Mouse (Mus musculus): Measurements from ENCODE around the gene Rtn4rl2. TPM values are rescaled to one million over a fixed set of nuclear protein-coding genes. Genes with fewer than 3 reads are reported as not detected.
A peak's percentile ranks its signal among the peaks of the same experiment; 100 is the strongest.

The Rtn4rl2 gene
- polyA plus RNA-seq, 1 experiment, result 18.3 TPM

- TF ChIP-seq POLR2A (IDR thresholded peaks at IDR 0.05; ENCODE audit: borderline replicate concordance, extremely low read depth, insufficient read depth, insufficient read length, poor library complexity, severe bottlenecking) (no peak), CTCF (IDR thresholded peaks at IDR 0.05; ENCODE audit: borderline replicate concordance, extremely low read depth, insufficient read depth, insufficient read length) (no peak)
- DNase-seq (ENCODE audit: low read depth), result peak; percentile 84
Measured at GRCm38 (mm10) chr2:84840016-84840747, 46.3 kb downstream of the Rtn4rl2 start.

DNA sequence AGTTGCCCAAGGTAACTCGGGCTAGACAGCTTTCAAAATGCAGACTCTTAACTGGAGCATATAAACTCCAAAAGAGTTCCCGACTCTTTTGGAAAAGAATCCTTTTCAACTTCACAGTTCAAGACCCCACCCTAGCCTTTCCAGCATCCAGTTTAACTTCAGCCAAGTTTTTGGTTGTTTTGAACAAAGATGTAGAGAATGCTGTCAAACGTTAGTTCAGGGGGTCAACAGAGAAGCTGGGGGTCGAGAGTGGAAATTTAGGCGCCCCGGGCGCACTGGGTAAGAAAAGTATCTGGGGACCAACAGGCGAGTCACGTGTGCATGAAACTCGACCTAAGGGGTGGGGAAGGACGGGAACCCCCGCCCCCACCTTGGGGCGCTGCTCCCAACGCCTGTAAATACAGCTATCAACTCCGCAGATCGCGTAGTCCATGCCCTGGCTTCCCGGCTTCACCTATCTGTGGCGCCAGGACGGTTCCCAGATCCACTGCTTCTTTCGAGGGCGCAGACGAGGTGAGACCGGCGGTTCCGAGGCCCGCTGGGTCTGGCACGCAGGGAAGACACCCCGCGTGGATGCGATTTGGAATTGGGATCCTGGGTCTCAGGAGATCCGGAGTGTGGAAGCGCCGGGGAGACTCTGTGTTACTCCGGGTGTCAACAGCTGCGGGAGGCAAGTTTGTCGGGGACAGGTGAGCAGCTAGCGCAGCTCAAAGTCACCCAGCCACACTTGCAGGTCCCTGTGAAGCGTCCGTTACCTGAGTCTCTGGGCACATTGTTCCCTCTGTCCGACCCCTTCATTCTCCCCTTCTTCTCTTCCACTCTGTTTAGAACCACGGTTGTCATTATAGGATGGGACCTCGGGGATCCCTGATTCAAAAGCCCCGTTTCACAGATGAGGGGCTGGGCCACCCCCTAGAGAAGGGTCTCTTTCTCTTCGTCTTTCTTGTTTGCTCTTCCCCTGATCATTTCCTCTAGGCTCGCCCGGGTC, 47.2 kb downstream of the Rtn4rl2 start:
- TF ChIP-seq POLR2A (IDR thresholded peaks at IDR 0.05; ENCODE audit: borderline replicate concordance, extremely low read depth, insufficient read depth, insufficient read length, poor library complexity, severe bottlenecking) (no peak), CTCF (IDR thresholded peaks at IDR 0.05; ENCODE audit: borderline replicate concordance, extremely low read depth, insufficient read depth, insufficient read length) (no peak)
- DNase-seq (ENCODE audit: low read depth), result peak; percentile 48

DNA sequence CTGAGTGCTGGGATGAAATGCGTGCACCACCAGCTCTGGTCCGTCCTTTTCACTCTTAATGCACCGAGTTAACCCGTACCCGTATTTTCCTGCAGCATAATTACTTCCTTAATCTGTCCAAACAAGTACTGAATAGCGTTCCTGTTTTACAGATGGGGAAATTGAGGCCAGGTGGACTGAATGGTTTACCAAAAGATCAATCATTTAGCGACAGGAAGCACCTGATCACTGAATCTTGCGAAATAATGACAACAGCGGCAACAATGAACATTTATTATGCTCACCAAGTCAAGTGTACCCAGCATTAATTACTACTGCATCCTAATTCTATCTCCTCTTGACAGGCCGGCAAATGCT, 47.9 kb downstream of the Rtn4rl2 start, which contains the start of gene Slc43a1:
Slc43a1 (plus strand) TSS at position 258 of the 357 bp plus-strand sequence.
- TF ChIP-seq POLR2A (IDR thresholded peaks at IDR 0.05; ENCODE audit: borderline replicate concordance, extremely low read depth, insufficient read depth, insufficient read length, poor library complexity, severe bottlenecking) (no peak), CTCF (IDR thresholded peaks at IDR 0.05; ENCODE audit: borderline replicate concordance, extremely low read depth, insufficient read depth, insufficient read length) (no peak)
- no peak for DNase-seq (ENCODE audit: low read depth)

- TF ChIP-seq CTCF (IDR thresholded peaks at IDR 0.05; ENCODE audit: borderline replicate concordance, extremely low read depth, insufficient read depth, insufficient read length) (no peak), POLR2A (IDR thresholded peaks at IDR 0.05; ENCODE audit: borderline replicate concordance, extremely low read depth, insufficient read depth, insufficient read length, poor library complexity, severe bottlenecking) (no peak)
- no peak for DNase-seq (ENCODE audit: low read depth)
Measured at GRCm38 (mm10) chr2:84837817-84838592, 48.5 kb downstream of the Rtn4rl2 start.

DNA sequence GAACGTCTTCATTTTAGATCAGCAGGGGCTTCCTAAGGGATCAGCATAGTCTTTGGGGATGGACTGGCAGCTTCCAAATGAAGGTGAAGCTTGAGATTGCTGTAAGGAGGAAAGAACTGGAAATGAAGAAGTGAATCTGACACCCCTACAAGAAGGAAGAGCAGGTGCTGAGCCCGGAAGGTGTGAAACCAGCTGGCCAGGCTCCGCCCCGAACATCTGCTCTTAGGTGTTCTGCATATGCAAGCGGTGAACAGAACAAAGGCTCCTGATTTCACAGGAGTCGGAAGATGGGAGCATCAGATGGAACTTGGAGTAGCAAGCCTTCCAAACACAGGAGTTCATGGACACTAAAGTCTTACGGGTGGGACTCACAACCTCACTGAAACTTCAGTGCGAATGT, 49.4 kb downstream of the Rtn4rl2 start:
- DNase-seq (ENCODE audit: low read depth), result peak; percentile 35
- TF ChIP-seq POLR2A (IDR thresholded peaks at IDR 0.05; ENCODE audit: borderline replicate concordance, extremely low read depth, insufficient read depth, insufficient read length, poor library complexity, severe bottlenecking), result no peak
- no peak for TF ChIP-seq CTCF (IDR thresholded peaks at IDR 0.05; ENCODE audit: borderline replicate concordance, extremely low read depth, insufficient read depth, insufficient read length)

GRCm38 (mm10) chr2:84831666-84832391, 54.7 kb downstream of the Rtn4rl2 start:
- TF ChIP-seq CTCF (IDR thresholded peaks at IDR 0.05; ENCODE audit: borderline replicate concordance, extremely low read depth, insufficient read depth, insufficient read length) (peak; percentile 94), POLR2A (IDR thresholded peaks at IDR 0.05; ENCODE audit: borderline replicate concordance, extremely low read depth, insufficient read depth, insufficient read length, poor library complexity, severe bottlenecking) (no peak)
- DNase-seq (ENCODE audit: low read depth), result peak; percentile 94

DNA sequence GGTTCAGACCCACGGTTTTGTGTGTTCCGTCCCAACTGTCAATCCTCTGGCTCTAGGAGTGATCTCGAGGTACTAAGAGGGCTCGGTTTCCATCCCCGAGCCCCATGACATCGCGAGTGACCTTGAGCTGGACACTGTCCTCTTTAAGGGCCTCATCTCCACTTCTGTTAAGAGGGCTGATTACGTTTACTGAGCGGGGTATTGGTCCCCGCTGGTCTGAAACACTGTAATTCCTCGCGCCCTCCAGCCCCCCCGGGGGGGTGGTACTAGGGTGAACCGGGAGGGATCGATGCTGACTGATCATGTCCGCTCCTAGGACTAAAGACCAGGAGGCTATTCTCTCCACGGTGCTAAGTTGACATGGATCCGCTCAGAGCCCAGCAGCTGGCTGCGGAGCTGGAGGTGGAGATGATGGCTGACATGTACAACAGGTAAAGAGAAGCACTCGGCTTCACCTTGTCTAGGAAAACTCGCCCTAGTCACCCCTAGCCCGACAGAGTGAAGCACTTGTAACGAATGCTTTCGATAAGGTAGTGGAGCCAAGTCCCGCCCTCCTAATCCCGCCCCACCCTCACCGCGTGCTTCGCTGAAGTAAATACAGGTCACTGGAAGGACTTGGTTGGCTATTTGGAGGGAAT, 59.1 kb downstream of the Rtn4rl2 start:
- TF ChIP-seq CTCF (IDR thresholded peaks at IDR 0.05; ENCODE audit: borderline replicate concordance, extremely low read depth, insufficient read depth, insufficient read length) (no peak), POLR2A (IDR thresholded peaks at IDR 0.05; ENCODE audit: borderline replicate concordance, extremely low read depth, insufficient read depth, insufficient read length, poor library complexity, severe bottlenecking) (no peak)
- no peak for DNase-seq (ENCODE audit: low read depth)

DNA sequence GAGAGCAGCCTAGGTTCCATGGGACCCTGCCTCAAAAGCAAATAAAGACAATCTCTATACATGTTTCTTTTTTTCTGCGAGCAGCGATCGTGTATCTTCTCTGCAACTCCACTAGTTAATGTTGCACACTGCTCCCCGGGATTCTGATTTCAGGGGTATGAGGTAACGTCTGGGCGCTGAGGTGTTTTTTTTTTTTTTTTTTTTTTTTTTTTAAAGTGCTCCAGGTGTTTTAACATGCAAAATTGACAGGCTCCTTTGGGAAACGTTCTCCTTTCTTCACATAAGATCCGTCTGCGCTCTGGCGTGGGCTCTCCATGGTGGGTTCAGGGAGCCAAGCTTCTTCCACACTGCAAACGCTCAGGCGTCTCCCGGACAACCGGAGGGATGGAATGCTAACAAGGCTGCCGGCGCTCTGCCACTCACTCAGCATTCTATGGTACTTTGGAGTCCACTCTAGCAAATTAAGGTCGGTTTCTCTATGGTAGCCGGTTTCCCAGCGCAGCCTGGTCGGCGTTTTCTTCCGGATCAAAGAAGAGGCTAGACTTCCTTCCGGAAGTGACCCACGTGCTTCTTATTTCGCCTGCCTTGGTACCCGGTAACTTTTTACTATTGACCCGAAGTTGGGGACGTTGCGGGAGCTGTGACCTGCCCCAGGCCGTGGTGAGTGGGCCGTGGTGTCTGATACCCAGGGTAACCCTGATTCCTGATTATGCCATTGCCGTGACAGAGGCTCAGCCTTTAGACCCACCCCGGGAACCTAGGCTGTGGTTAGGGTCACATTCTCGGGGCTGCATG, 59.8 kb downstream of the Rtn4rl2 start, which contains the start of gene Timm10:
Timm10 (plus strand) TSS at position 510 of the 795 bp plus-strand sequence.
- peak; percentile 99 for DNase-seq (ENCODE audit: low read depth)
- TF ChIP-seq CTCF (IDR thresholded peaks at IDR 0.05; ENCODE audit: borderline replicate concordance, extremely low read depth, insufficient read depth, insufficient read length), result no peak
- 0 out of 2 replicates have a peak, but pooled peaks have one; percentile 23 for TF ChIP-seq POLR2A (IDR thresholded peaks at IDR 0.05; ENCODE audit: borderline replicate concordance, extremely low read depth, insufficient read depth, insufficient read length, poor library complexity, severe bottlenecking)

GRCm38 (mm10) chr2:84823237-84823636, 63.3 kb downstream of the Rtn4rl2 start:
- TF ChIP-seq POLR2A (IDR thresholded peaks at IDR 0.05; ENCODE audit: borderline replicate concordance, extremely low read depth, insufficient read depth, insufficient read length, poor library complexity, severe bottlenecking) (no peak), CTCF (IDR thresholded peaks at IDR 0.05; ENCODE audit: borderline replicate concordance, extremely low read depth, insufficient read depth, insufficient read length) (no peak)
- DNase-seq (ENCODE audit: low read depth), result no peak

Measured in brain, embryonic 14.5 days (tissue).